Mouse (Mus musculus) neural tube, embryonic 15.5 days (tissue): Measurements from ENCODE around the gene Atxn7l2. TPM values are rescaled to one million over a fixed set of nuclear protein-coding genes. Genes with fewer than 3 reads are reported as not detected.
"Not testable (repeated sequence)": the region's sequence is repeated elsewhere in the genome, so short reads cannot be mapped to it uniquely, and the experiment has no call there.

Experiments
- ATAC-seq: fragments of 200-750 bp; cut with Nextera tagmentation; 2 replicates; pipeline ENCODE4 v1.8.0; 2017; ENCODE audit warnings: mild to moderate bottlenecking, moderate TSS enrichment, moderate library complexity; ENCODE audit not compliant: low FRiP score
- H3K27ac ChIP-seq: fragments of 300-500 bp; sonication (generic); replicated peaks from 2 replicates; pipeline ENCODE4 v1.5.1; 2015; ENCODE audit warnings: mild to moderate bottlenecking, inconsistent platforms
- H3K27me3 ChIP-seq: fragments of 300-500 bp; sonication (generic); replicated peaks from 2 replicates; pipeline ENCODE4 v1.6.1; 2015; ENCODE audit warnings: inconsistent platforms
- H3K36me3 ChIP-seq: fragments of 300-500 bp; sonication (generic); 2 replicates; pipeline ENCODE4 v1.6.1; 2015; ENCODE audit warnings: inconsistent platforms
- H3K4me1 ChIP-seq: fragments of 300-500 bp; sonication (generic); 2 replicates; pipeline ENCODE4 v1.6.1; 2015; ENCODE audit warnings: inconsistent platforms
- H3K4me2 ChIP-seq: fragments of 300-500 bp; sonication (generic); 2 replicates; pipeline ENCODE4 v1.6.1; 2015; ENCODE audit warnings: inconsistent platforms, mild to moderate bottlenecking, moderate library complexity
- H3K4me3 ChIP-seq: fragments of 300-500 bp; sonication (generic); replicated peaks from 2 replicates; pipeline ENCODE4 v1.5.1; 2015; ENCODE audit warnings: mild to moderate bottlenecking, inconsistent platforms
- H3K9ac ChIP-seq: fragments of 300-500 bp; sonication (generic); replicated peaks from 2 replicates; pipeline ENCODE4 v1.6.1; 2015; ENCODE audit warnings: mild to moderate bottlenecking, inconsistent platforms
- H3K9me3 ChIP-seq: fragments of 300-500 bp; sonication (generic); replicated peaks from 2 replicates; pipeline ENCODE4 v1.6.1; 2016; ENCODE audit warnings: inconsistent platforms
- WGBS: fragments of 180-500 bp; shearing (Covaris S2); methylation state at CpG from one replicate; pipeline ENCODE4 v1.1.7; 2015; ENCODE audit warnings: mixed read lengths; 5-methylcytosine and 5-hydroxymethylcytosine counted together
- polyA plus RNA-seq: library from polyadenylated mRNA; unstranded; fragments of >200 nt; fragmentation: Nextera tagmentation; extraction: Ambion mirVana; gene quantifications from 2 replicates; pipeline ENCODE4 v1.2.1, GENCODE M21; 2015

Atxn7l2 gene
- polyA plus RNA-seq: 18.4 and 21.2 TPM in 2 replicates

GRCm38 (mm10) chr3:108210771-108211139 is at the start of gene Atxn7l2:
Gene Atxn7l2, minus strand, starts transcription at chr3:108210934.
- peak within 1 kb of the TSS; percentile 76 for H3K9ac ChIP-seq
- under 1% methylated on average over 14 of the region's 14 CpGs for WGBS
- H3K36me3 ChIP-seq: peaks cover 19% of the 10 kb centered on the region
- H3K9me3 ChIP-seq: no peaks in the 10 kb centered on the region
- H3K4me3 ChIP-seq: peak within 1 kb of the TSS; percentile 62
- peak within 1 kb of the TSS; percentile 98 for H3K27ac ChIP-seq
- ATAC-seq: peak; percentile 89
- H3K27me3 ChIP-seq: no peaks in the 10 kb centered on the region
- H3K4me2 ChIP-seq: peak within 1 kb of the TSS; percentile 90
- peaks cover 36% of the 10 kb centered on the region for H3K4me1 ChIP-seq

DNA sequence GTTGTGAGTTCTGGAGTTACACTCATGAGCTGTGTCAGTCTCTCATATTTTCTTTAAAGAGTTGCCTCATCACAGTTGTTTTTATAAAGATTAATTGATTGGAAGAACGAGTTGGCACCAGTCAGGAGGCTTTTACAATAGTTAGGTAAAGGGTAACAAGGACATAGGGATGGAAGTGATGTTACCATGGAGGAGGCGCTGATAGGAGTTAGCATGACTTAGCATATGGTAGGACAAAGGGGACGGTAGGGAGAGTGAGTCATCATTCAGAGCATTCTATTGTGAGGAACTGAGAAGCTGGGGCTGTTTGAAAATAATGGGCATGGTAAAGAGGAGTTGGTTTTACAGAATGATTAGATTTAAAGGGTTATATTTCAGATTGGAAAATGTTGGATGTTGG is 48.6 kb upstream of the Atxn7l2 start:
- Histone ChIP-seq H3K9ac (no peak overlapping the region), H3K4me3 (no peak overlapping the region), H3K27ac (no peak overlapping the region), H3K27me3 (no peaks in the 10 kb centered on the region), H3K9me3 (no peaks in the 10 kb centered on the region), H3K4me1 (peaks cover 27% of the 10 kb centered on the region), H3K4me2 (no peak overlapping the region), H3K36me3 (peaks cover 10% of the 10 kb centered on the region)
- no peak for ATAC-seq
- WGBS: 63% methylated on average over 3 of the region's 3 CpGs

- ATAC-seq: no peak
- H3K4me1 ChIP-seq: peaks cover 27% of the 10 kb centered on the region
Measured at GRCm38 (mm10) chr3:108257831-108258500, 47.2 kb upstream of the Atxn7l2 start.

DNA sequence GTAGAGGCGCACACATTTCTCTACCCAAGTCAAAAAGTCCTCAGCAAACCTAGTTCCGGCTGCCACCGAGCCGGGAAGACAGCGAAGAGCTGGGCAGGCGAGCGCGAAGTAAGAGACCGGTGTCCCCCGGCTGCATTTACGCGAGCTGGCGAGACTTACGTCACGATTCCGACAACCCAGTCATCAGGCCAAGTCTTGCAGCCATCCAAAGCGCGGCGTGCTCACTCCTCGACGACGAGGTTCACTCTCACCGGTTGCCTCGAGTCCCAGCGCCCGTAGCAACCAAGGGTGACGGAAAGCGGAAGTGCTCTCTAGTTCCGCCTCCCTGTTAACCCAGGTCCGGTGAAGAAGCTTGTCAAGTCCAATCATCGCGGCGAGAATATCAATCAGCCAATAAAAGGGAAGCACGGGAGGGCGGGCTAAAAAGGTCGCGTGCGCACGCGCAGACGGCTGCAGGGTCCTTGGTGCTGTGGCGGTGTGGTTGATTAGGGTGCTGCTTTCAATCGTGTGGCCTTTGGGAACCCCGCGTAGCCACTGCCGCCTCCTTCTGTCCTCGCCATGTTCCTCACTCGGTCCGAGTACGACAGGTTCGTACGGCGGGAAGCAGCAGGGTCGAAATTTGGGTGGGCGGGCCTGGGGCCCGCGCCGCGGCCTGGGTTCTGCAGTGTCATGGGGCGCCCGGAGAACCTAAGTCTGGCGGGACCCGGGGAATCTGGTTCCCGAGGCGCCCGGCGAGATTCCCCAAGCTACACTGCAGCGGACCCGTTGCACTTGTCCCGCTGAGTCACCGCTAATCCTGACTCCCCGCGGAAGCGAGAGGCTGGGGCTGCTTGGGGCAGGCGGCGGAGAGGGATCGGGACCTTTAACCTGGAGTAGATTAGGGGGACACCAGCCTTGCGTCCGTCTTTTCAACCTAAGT is 46.2 kb upstream of the Atxn7l2 start, which contains the start of gene Psma5:
Gene Psma5, plus strand, starts transcription at position 208 of the 919 bp plus-strand sequence.
- H3K27ac ChIP-seq: peak within 1 kb of the TSS; percentile 58

More at GRCm38 (mm10) chr3:108257831-108258500, 47.2 kb upstream of the Atxn7l2 start:
- H3K27ac ChIP-seq: no peak overlapping the region
- WGBS: 76% methylated on average over 3 of the region's 3 CpGs
- H3K27me3 ChIP-seq: no peaks in the 10 kb centered on the region
- H3K36me3 ChIP-seq: peaks cover 9% of the 10 kb centered on the region
- peak overlapping the region; percentile 79 for H3K4me2 ChIP-seq
- H3K9me3 ChIP-seq: no peaks in the 10 kb centered on the region
- peak overlapping the region; percentile 94 for H3K9ac ChIP-seq
- peak overlapping the region; percentile 100 for H3K4me3 ChIP-seq

GRCm38 (mm10) chr3:108246857-108247256 is 36.1 kb upstream of the Atxn7l2 start:
- no peak overlapping the region for H3K27ac ChIP-seq
- no peaks in the 10 kb centered on the region for H3K4me1 ChIP-seq
- no peak for ATAC-seq
- no peaks in the 10 kb centered on the region for H3K9me3 ChIP-seq
- H3K4me2 ChIP-seq: no peak overlapping the region
- WGBS: 87% methylated on average over 2 of the region's 2 CpGs
- no peaks in the 10 kb centered on the region for H3K27me3 ChIP-seq
- no peak overlapping the region for H3K9ac ChIP-seq
- no peak overlapping the region for H3K4me3 ChIP-seq
- no peaks in the 10 kb centered on the region for H3K36me3 ChIP-seq

More for the DNA sequence above, 46.2 kb upstream of the Atxn7l2 start, which contains the start of gene Psma5:
- peaks cover 27% of the 10 kb centered on the region for H3K4me1 ChIP-seq
- no peaks in the 10 kb centered on the region for H3K9me3 ChIP-seq
- H3K27me3 ChIP-seq: no peaks in the 10 kb centered on the region
- under 1% methylated on average over 79 of the region's 79 CpGs for WGBS
- H3K4me2 ChIP-seq: peak within 1 kb of the TSS; percentile 79
- H3K9ac ChIP-seq: peak within 1 kb of the TSS; percentile 94
- peak; percentile 100 for ATAC-seq
- peak within 1 kb of the TSS; percentile 100 for H3K4me3 ChIP-seq
- H3K36me3 ChIP-seq: peaks cover 2% of the 10 kb centered on the region; the same call in 1 of the 2 replicates

- no peak for ATAC-seq
- 93% methylated on average over 3 of the region's 3 CpGs for WGBS
- H3K9ac ChIP-seq: no peak overlapping the region
- H3K4me1 ChIP-seq: no peaks in the 10 kb centered on the region
- H3K27me3 ChIP-seq: no peaks in the 10 kb centered on the region
- no peaks in the 10 kb centered on the region; the same call in 1 of the 2 replicates for H3K9me3 ChIP-seq
- H3K36me3 ChIP-seq: no peaks in the 10 kb centered on the region
- H3K4me3 ChIP-seq: no peak overlapping the region
- no peak overlapping the region for H3K4me2 ChIP-seq
- no peak overlapping the region for H3K27ac ChIP-seq
Measured at GRCm38 (mm10) chr3:108241243-108241839, 30.6 kb upstream of the Atxn7l2 start.

DNA sequence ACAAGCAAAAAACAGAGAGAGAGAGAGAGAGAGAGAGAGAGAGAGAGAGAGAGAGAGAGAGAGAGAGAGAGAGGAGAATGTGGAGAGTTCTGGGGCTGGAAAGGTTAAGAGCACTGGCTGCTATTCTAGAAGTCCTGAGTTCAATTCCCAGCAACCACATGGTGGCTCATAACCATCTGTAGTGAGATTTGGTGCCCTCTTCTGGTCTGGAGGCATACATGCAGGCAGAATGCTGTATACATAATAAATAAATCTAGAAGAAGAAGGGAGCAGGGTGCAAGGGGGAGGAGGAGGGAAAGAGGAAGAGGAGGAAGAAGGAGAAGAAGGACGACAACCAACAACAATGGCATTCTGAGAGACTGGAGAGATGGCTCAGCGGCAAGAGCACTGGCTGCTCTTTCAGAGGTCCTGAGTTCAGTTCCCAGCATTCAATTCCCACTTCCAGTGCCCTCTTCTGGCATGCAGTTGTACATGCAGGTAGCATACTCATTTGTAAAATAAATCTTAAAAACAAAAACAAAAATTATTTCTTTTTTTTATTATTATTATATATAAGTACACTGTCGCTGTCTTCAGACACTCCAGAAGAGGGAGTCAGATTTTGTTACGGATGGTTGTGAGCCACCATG is 26.9 kb upstream of the Atxn7l2 start:
- H3K9ac ChIP-seq, H3K9me3 ChIP-seq, H3K27me3 ChIP-seq, H3K4me1 ChIP-seq, H3K27ac ChIP-seq, H3K4me3 ChIP-seq, H3K4me2 ChIP-seq, H3K36me3 ChIP-seq, ATAC-seq: not testable (repeated sequence)
- 90% methylated on average over 4 of the region's 4 CpGs for WGBS

DNA sequence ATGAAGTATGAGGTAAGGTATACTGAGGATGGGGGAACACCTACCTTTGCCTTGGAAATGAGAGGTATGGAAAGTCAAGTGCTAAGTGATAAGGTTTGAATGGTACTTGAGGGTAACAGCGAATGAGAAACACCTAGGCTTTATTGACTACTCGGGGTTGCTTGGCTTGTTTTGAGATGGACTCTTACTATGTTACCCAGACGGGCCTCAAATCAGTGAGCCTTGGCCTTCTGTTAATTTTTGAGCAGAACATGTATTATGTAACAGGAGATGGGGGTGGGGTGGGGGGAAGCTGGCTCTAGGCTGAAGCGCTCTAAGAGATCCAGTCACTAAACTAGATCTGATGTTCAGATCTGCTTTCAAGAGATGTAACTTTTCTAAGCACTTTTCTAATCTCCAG is 20.9 kb upstream of the Atxn7l2 start:
- H3K9ac ChIP-seq: no peak overlapping the region
- peaks cover 2% of the 10 kb centered on the region for H3K4me1 ChIP-seq
- no peaks in the 10 kb centered on the region for H3K9me3 ChIP-seq
- H3K36me3 ChIP-seq: no peaks in the 10 kb centered on the region
- ATAC-seq: no peak
- 83% methylated on average over 4 of the region's 4 CpGs for WGBS
- H3K27me3 ChIP-seq: peaks cover 14% of the 10 kb centered on the region
- H3K4me3 ChIP-seq: no peak overlapping the region
- H3K27ac ChIP-seq: no peak overlapping the region
- no peak overlapping the region for H3K4me2 ChIP-seq

- Histone ChIP-seq H3K4me1 (peaks cover 13% of the 10 kb centered on the region), H3K4me3 (no peak overlapping the region), H3K4me2 (no peak overlapping the region), H3K36me3 (no peaks in the 10 kb centered on the region), H3K9ac (no peak overlapping the region), H3K27me3 (peaks cover 50% of the 10 kb centered on the region), H3K27ac (no peak overlapping the region), H3K9me3 (no peaks in the 10 kb centered on the region)
- WGBS: 80% methylated on average over 2 of the region's 2 CpGs
- no peak for ATAC-seq
Measured at GRCm38 (mm10) chr3:108227521-108227920, 16.8 kb upstream of the Atxn7l2 start.

- Histone ChIP-seq H3K9ac (peak within 1 kb of the TSS; percentile 37), H3K27ac (no peak within 1 kb of the TSS), H3K9me3 (no peaks in the 10 kb centered on the region), H3K36me3 (no peaks in the 10 kb centered on the region), H3K4me2 (peak within 1 kb of the TSS; percentile 72), H3K4me3 (peak within 1 kb of the TSS; percentile 42), H3K27me3 (peaks cover 56% of the 10 kb centered on the region), H3K4me1 (peaks cover 13% of the 10 kb centered on the region)
- 2% methylated on average over 44 of the region's 44 CpGs for WGBS
- ATAC-seq: no peak; the same call in 1 of the 2 replicates
Measured at GRCm38 (mm10) chr3:108226558-108227350, 16.0 kb upstream of the Atxn7l2 start, which contains the start of gene Sypl2. Gene Sypl2, minus strand, starts transcription at chr3:108226648.
